ENCODE assay signal across 31 mouse cellular contexts in genomic region chr2:44924618-44925017, GRCm38 (mm10). TPM values are rescaled to one million over a fixed set of nuclear protein-coding genes. Genes with fewer than 3 reads are reported as not detected.
DNase-seq lines count a peak whose midpoint lies in the region; ATAC-seq and TF ChIP-seq lines count a peak whose summit lies in the region.
"Had no signal": no experiment of that assay in that cellular context is flagged by ENCODE, and none has a peak within 500 bp of the region (broad histone marks: within the 10 kb centered on the region; RNA-seq: fewer than 3 reads in every experiment).

No protein-coding gene starts in this region.

- peaks cover 8% of the 10 kb centered on the region; the same call in 1 of the 2 replicates for H3K36me3 ChIP-seq in heart, adult 2 months (ENCODE audit: control insufficient read depth, insufficient read depth, low read length)
- no peaks in the 10 kb centered on the region for H3K36me3 ChIP-seq in heart, embryonic 10.5 days
- H3K36me3 ChIP-seq in CH12.LX (replicated peaks in 1 of 2; ENCODE audit: control insufficient read depth in 1 of 2, insufficient read depth in 1 of 2, low read length in 1 of 2) (peaks cover 0 to 6% of the 10 kb centered on the region in 2 experiments), myocyte (ENCODE audit: control insufficient read depth, insufficient read depth) (no peaks in the 10 kb centered on the region)
- H3K36me3 ChIP-seq in thymus, adult 2 months (ENCODE audit: control insufficient read depth, insufficient read depth, low read length) = no peaks in the 10 kb centered on the region
- H3K36me3 ChIP-seq: embryonic facial prominence, embryonic 10.5 days; embryonic facial prominence, embryonic 13.5 days; forebrain, embryonic 12.5 days; forebrain, embryonic 15.5 days; heart, embryonic 12.5 days; heart, embryonic 15.5 days; hindbrain, embryonic 10.5 days had no signal

- no peaks in the 10 kb centered on the region for H3K9me3 ChIP-seq in heart, embryonic 10.5 days
- no peaks in the 10 kb centered on the region for H3K9me3 ChIP-seq in CH12.LX (replicated peaks; ENCODE audit: low read length)
- H3K9me3 ChIP-seq: embryonic facial prominence, embryonic 10.5 days; embryonic facial prominence, embryonic 13.5 days; forebrain, embryonic 12.5 days; forebrain, embryonic 15.5 days; heart, embryonic 12.5 days; heart, embryonic 15.5 days; hindbrain, embryonic 10.5 days had no signal

- dilution Hi-C loops in CH12.LX (cut with MboI; ENCODE audit: extremely low pct_ligation_motif_present, extremely low pct_unique_long_range_greater_than_20kb, low sequenced_read_pairs) = no loop called here

- no peak for TF ChIP-seq EP300 in heart, adult 2 months (IDR thresholded peaks at IDR 0.05; ENCODE audit: insufficient read depth, low read depth, low read length)
- TF ChIP-seq EP300 in CH12.LX (IDR thresholded peaks at IDR 0.05; ENCODE audit: low read length) = no peak

- H3K27ac ChIP-seq in heart, adult 2 months = peak overlapping the region; percentile 10; the same call in 1 of the 2 replicates
- H3K27ac ChIP-seq in heart, embryonic 10.5 days = no peak overlapping the region
- peak overlapping the region; percentile 74 for H3K27ac ChIP-seq in CH12.LX (ENCODE audit: insufficient read depth, low read depth)
- H3K27ac ChIP-seq in thymus, adult 2 months (ENCODE audit: control insufficient read depth, insufficient read depth, low read length) = no peak overlapping the region
- H3K27ac ChIP-seq: embryonic facial prominence, embryonic 10.5 days; embryonic facial prominence, embryonic 13.5 days; forebrain, embryonic 12.5 days; forebrain, embryonic 15.5 days; heart, embryonic 15.5 days; hindbrain, embryonic 10.5 days; hindbrain, embryonic 14.5 days; hindbrain, postnatal 0 days had no signal

- TF ChIP-seq CTCF in heart, adult 2 months (IDR thresholded peaks at IDR 0.05) = no peak
- no peak for TF ChIP-seq CTCF in CH12.LX (conservative IDR thresholded peaks at IDR 0.05 in 1 of 2, IDR thresholded peaks at IDR 0.05 in 1 of 2; ENCODE audit: low read depth in 2 of 2, low read length in 2 of 2)
- no peak for TF ChIP-seq CTCF in thymus, adult 2 months (IDR thresholded peaks at IDR 0.05; ENCODE audit: borderline replicate concordance, control insufficient read depth, extremely low read depth, insufficient read depth, low read length, poor library complexity)

- no peak for TF ChIP-seq POLR2A in heart, adult 2 months (IDR thresholded peaks at IDR 0.05; ENCODE audit: insufficient read depth, low read depth, low read length)
- TF ChIP-seq POLR2A in CH12.LX (IDR thresholded peaks at IDR 0.05; ENCODE audit: low read depth, low read length) = no peak
- no peak for TF ChIP-seq POLR2A in myocyte (IDR thresholded peaks at IDR 0.05; ENCODE audit: insufficient read length, low read depth)
- TF ChIP-seq POLR2A in thymus, adult 2 months (IDR thresholded peaks at IDR 0.05; ENCODE audit: control insufficient read depth, extremely low read depth, insufficient read depth, low read length, poor library complexity) = no peak

- no peak overlapping the region for H3ac ChIP-seq in myocyte (ENCODE audit: control insufficient read depth, insufficient read length)

- in situ Hi-C loops in CH12.LX (cut with MboI; ENCODE audit: low pct_ligation_motif_present, low pct_unique_long_range_greater_than_20kb, low sequenced_read_pairs) = loop anchor here (10.0 kb wide), 2 partner anchors 180 to 270 kb away; no protein-coding TSS in a partner anchor

- H3K27me3 ChIP-seq in heart, adult 2 months (ENCODE audit: control insufficient read depth, insufficient read depth, low read length) = no peaks in the 10 kb centered on the region
- no peaks in the 10 kb centered on the region for H3K27me3 ChIP-seq in heart, embryonic 10.5 days (ENCODE audit: insufficient read depth, poor library complexity, severe bottlenecking)
- H3K27me3 ChIP-seq in CH12.LX (replicated peaks) (no peaks in the 10 kb centered on the region), myocyte (ENCODE audit: control insufficient read depth, insufficient read depth, insufficient read length) (no peaks in the 10 kb centered on the region)
- no peaks in the 10 kb centered on the region for H3K27me3 ChIP-seq in thymus, adult 2 months (ENCODE audit: control insufficient read depth, insufficient read depth, low read length)
- H3K27me3 ChIP-seq: embryonic facial prominence, embryonic 13.5 days; forebrain, embryonic 12.5 days; forebrain, embryonic 15.5 days; heart, embryonic 12.5 days; heart, embryonic 15.5 days; Patski had no signal

- TF ChIP-seq RAD21 in CH12.LX (IDR thresholded peaks at IDR 0.05; ENCODE audit: low read depth, low read length) = no peak

- no peak for ATAC-seq in megakaryocyte-erythroid progenitor cell, adult 5-6 weeks (replicated peaks; ENCODE audit: low FRiP score, low TSS enrichment, poor library complexity, severe bottlenecking)
- ATAC-seq: forebrain, embryonic 15.5 days; hindbrain, postnatal 0 days; intestine, postnatal 0 days; Patski had no signal

- H3K4me2 ChIP-seq in CH12.LX (ENCODE audit: insufficient read depth, low read depth, poor library complexity, severe bottlenecking) = peak overlapping the region; percentile 40
- peak overlapping the region; percentile 58 for H3K4me2 ChIP-seq in myocyte (ENCODE audit: low read depth)
- H3K4me2 ChIP-seq: embryonic facial prominence, embryonic 13.5 days; forebrain, embryonic 12.5 days; forebrain, embryonic 15.5 days; heart, embryonic 12.5 days; heart, embryonic 15.5 days; hindbrain, embryonic 14.5 days had no signal

- no peak overlapping the region for H3K9ac ChIP-seq in heart, adult 2 months (ENCODE audit: low read depth, low read length)
- H3K9ac ChIP-seq in CH12.LX (ENCODE audit: insufficient read depth, low read depth) = peak overlapping the region; percentile 82
- H3K9ac ChIP-seq: embryonic facial prominence, embryonic 13.5 days; forebrain, embryonic 12.5 days; forebrain, embryonic 15.5 days; heart, embryonic 12.5 days; heart, embryonic 15.5 days; hindbrain, embryonic 14.5 days had no signal

- DNase-seq in heart, adult 2 months = no peak
- DNase-seq in heart, embryonic 10.5 days (ENCODE audit: low spot score) = no peak
- no peak for DNase-seq in CH12.LX (ENCODE audit: extremely low read depth)
- no peak for DNase-seq in thymus, adult 2 months
- no peak for DNase-seq in layer of hippocampus, adult 9-10 months (ENCODE audit: low spot score)
- DNase-seq: adrenal gland, adult 8-10 months; adrenal gland, postnatal 25 days; B cell, adult 2 months; cerebellum, adult 11-12 months; cerebellum, adult 8-10 months; cerebellum, postnatal 10 days; cerebellum, postnatal 36 days; embryo, embryonic 11 days; gastrocnemius, postnatal 14 days; heart, postnatal 10 days; heart, postnatal 36 days; kidney, adult 2 months had no signal

- intact Hi-C loops in heart, adult 2 months (cut with DNase I) = loop anchor here (5.0 kb wide), 1 partner anchor 98 kb away; no protein-coding TSS in a partner anchor

- peaks cover 10% of the 10 kb centered on the region for H3K4me1 ChIP-seq in heart, adult 2 months (ENCODE audit: control insufficient read depth, insufficient read depth, low read length)
- H3K4me1 ChIP-seq in heart, embryonic 10.5 days = peaks cover 8% of the 10 kb centered on the region
- peaks cover 6 to 44% of the 10 kb centered on the region in 2 experiments; a peak in 3 of 4 replicates for H3K4me1 ChIP-seq in CH12.LX (ENCODE audit: control insufficient read depth in 1 of 2, insufficient read depth in 2 of 2)
- 0 out of 2 replicates have a peak, but pooled peaks cover 2% of the 10 kb centered on the region for H3K4me1 ChIP-seq in thymus, adult 2 months (replicated peaks; ENCODE audit: control insufficient read depth, insufficient read depth, low read length)
- H3K4me1 ChIP-seq: embryonic facial prominence, embryonic 13.5 days had no signal

- no peak overlapping the region for H3K4me3 ChIP-seq in heart, adult 2 months
- H3K4me3 ChIP-seq in heart, embryonic 10.5 days = no peak overlapping the region
- no peak overlapping the region for H3K4me3 ChIP-seq in CH12.LX (replicated peaks in 1 of 3; ENCODE audit: low read depth in 2 of 3, low read length in 2 of 3, poor library complexity in 1 of 3)
- no peak overlapping the region for H3K4me3 ChIP-seq in myocyte
- no peak overlapping the region for H3K4me3 ChIP-seq in thymus, adult 2 months (ENCODE audit: control insufficient read depth, insufficient read depth, low read length)
- H3K4me3 ChIP-seq: embryonic facial prominence, embryonic 10.5 days; embryonic facial prominence, embryonic 13.5 days; erythroblast, embryonic 14.5 days; forebrain, embryonic 12.5 days; forebrain, embryonic 15.5 days; heart, embryonic 12.5 days; heart, embryonic 15.5 days; hindbrain, embryonic 10.5 days had no signal

- no peaks in the 10 kb centered on the region for H3K79me2 ChIP-seq in heart, adult 2 months (replicated peaks; ENCODE audit: control insufficient read depth, insufficient read depth, low read length)
- H3K79me2 ChIP-seq in CH12.LX (replicated peaks; ENCODE audit: control insufficient read depth, extremely low read depth, insufficient read depth, poor library complexity, severe bottlenecking) (peaks cover 21% of the 10 kb centered on the region), myocyte (ENCODE audit: control insufficient read depth, insufficient read depth) (peaks cover 9% of the 10 kb centered on the region)

TF ChIP-seq in CH12.LX, 34 proteins besides CTCF, POLR2A, EP300 and RAD21 (continues in another document):
- TF ChIP-seq E2F4 (IDR thresholded peaks at IDR 0.05; ENCODE audit: insufficient replicate concordance, low read depth, low read length) (no peak), JUND (conservative IDR thresholded peaks at IDR 0.05; ENCODE audit: low read depth, low read length) (no peak), CHD2 (IDR thresholded peaks at IDR 0.05; ENCODE audit: low read length) (no peak), MAZ (IDR thresholded peaks at IDR 0.05; ENCODE audit: low read depth, low read length) (no peak)

TF ChIP-seq in myocyte, 11 proteins besides CTCF, POLR2A, EP300 and RAD21 (continues in another document):
- TF ChIP-seq MAX (IDR thresholded peaks at IDR 0.05; ENCODE audit: low read depth) (no peak), MYOG (IDR thresholded peaks at IDR 0.05; ENCODE audit: control insufficient read depth in 1 of 3, insufficient read depth in 1 of 3, insufficient read length in 2 of 3, low read depth in 2 of 3) (no peak), TCF3 (IDR thresholded peaks at IDR 0.05; ENCODE audit: insufficient read length, low read depth) (no peak), MYOD1 (IDR thresholded peaks at IDR 0.05; ENCODE audit: control insufficient read depth in 1 of 3, insufficient read length in 2 of 3, low read depth in 2 of 3) (no peak)

RNA-seq across cellular contexts. Expression of gene Gtdc1, which starts 2.8 kb away (rescaled TPM):
- total RNA-seq in heart, adult 2 months (2021) = 10 to 100 TPM; 16.5 to 17.7 TPM
- polyA plus RNA-seq in heart, adult 2 months (2012; rRNA removed) = 6.2 and 10.5 TPM in 2 replicates
- 10.5 and 10.7 TPM in 2 replicates for polyA plus RNA-seq in heart, embryonic 10.5 days (2016; fragmentation: Nextera tagmentation; extraction: Ambion mirVana)
- total RNA-seq in CH12.LX (2012; rRNA removed) = 10.6 and 15.8 TPM in 2 replicates
- total RNA-seq in CH12.LX (2014; rRNA removed) = 18.2 and 19.2 TPM in 2 replicates
- polyA plus RNA-seq in CH12.LX (2012; ENCODE audit: insufficient read length, low read depth) = 9.3 and 11.1 TPM in 2 replicates
- polyA plus RNA-seq in myocyte (2012; fragmentation: generic; extraction: Trizol) = 4.9 TPM
- 11.1 and 13.9 TPM in 2 replicates for polyA plus RNA-seq in thymus, adult 2 months (2012; rRNA removed)
- total RNA-seq in megakaryocyte-erythroid progenitor cell, adult 5-6 weeks (2014; fragmentation: Nextera tagmentation) = 15.8 and 22.0 TPM in 2 replicates
- total RNA-seq in megakaryocyte-erythroid progenitor cell, adult 5-6 weeks (2017) = 15.8 and 23.0 TPM in 2 replicates

Comparison
In these comparisons a context has a peak if more than half of its experiments do, and no peak if none do; other contexts are left out.
1. H3K27ac ChIP-seq: peak in heart, adult 2 months (single experiment) and CH12.LX (single experiment); none in heart, embryonic 10.5 days (single experiment) and thymus, adult 2 months (single experiment).